Mouse (Mus musculus) heart, postnatal 0 days (tissue): ENCODE data around the gene Mob1a.

ENCODE experiments used
- CTCF ChIP-seq: IDR thresholded peaks from 2 replicates; pipeline ENCODE4 v1.5.1; 2016; ENCODE audit warnings: antibody characterized with exemption, control low read depth, low read depth
- EP300 ChIP-seq: IDR thresholded peaks from 2 replicates; pipeline ENCODE4 v1.6.1; 2016; ENCODE audit warnings: antibody characterized with exemption, low read depth

DNA sequence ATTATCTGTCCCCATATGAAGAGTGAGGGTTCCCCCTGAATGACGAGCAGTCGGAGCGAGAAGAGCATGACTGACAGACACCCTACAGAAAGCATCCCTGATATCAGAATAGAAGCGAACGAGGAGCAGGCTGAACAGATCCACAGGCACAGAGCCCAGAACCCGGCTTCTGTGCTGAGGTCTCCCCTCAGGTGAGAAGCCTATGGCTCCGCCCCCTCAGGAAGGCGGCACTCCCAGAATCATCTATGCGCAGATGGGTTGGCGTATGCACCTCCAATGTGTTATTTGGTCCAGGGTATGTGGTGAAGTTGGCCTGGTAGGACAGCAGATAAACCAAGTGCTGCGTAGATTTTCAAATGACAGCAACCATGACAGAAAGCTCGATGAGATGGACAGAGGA is 37.3 kb downstream of the Mob1a start:
- TF ChIP-seq CTCF = no peak
- no peak for TF ChIP-seq EP300
